Mouse (Mus musculus) MEL (cell line): ENCODE results near the gene Ext2. TPM values are rescaled to one million over a fixed set of nuclear protein-coding genes. Genes with fewer than 3 reads are reported as not detected.

Source experiments
- DNase-seq: peaks from one replicate; pipeline ENCODE4 v3.0.0; 2011; ENCODE audit warnings: low read depth, low spot score
- H3K27ac ChIP-seq: 2 replicates; pipeline ENCODE4 v1.5.1; 2012; ENCODE audit warnings: low read depth, mild to moderate bottlenecking, control low read depth, low read length, moderate library complexity; ENCODE audit not compliant: control insufficient read depth
- H3K27me3 ChIP-seq, 2 experiments: fragments of 150-350 bp in 1 of 2; sonication (generic) in 1 of 2; 2 replicates each; pipeline ENCODE4 v1.6.1; 2012; ENCODE audit warnings: low read length in 2 of 2, mild to moderate bottlenecking in 2 of 2, improper control_type of control experiment in 1 of 2, moderate library complexity in 1 of 2; ENCODE audit not compliant: insufficient read depth in 2 of 2, control insufficient read depth in 1 of 2
- H3K36me3 ChIP-seq, 2 experiments: 2 replicates each; pipeline ENCODE4 v1.6.1; 2012 to 2014; ENCODE audit warnings: low read length in 2 of 2, improper control_type of control experiment in 1 of 2, inconsistent platforms in 1 of 2, mild to moderate bottlenecking in 1 of 2; ENCODE audit not compliant: insufficient read depth in 2 of 2, control insufficient read depth in 1 of 2
- H3K4me1 ChIP-seq, 2 experiments: fragments of 150-350 bp in 1 of 2; sonication (generic) in 1 of 2; 2 replicates each; pipeline ENCODE4 v1.6.1; 2012; ENCODE audit warnings: low read length in 2 of 2, improper control_type of control experiment in 1 of 2, mild to moderate bottlenecking in 1 of 2; ENCODE audit not compliant: insufficient read depth in 2 of 2, control insufficient read depth in 1 of 2
- H3K4me3 ChIP-seq, 2 experiments: fragments of 150-350 bp in 1 of 2; sonication (generic) in 1 of 2; 2 replicates each; pipeline ENCODE4 v1.5.1; 2012; ENCODE audit warnings: low read depth in 2 of 2, low read length in 2 of 2, mild to moderate bottlenecking in 2 of 2, moderate library complexity in 2 of 2, control low read depth in 1 of 2, improper control_type of control experiment in 1 of 2; ENCODE audit not compliant: control insufficient read depth in 1 of 2, insufficient read depth in 1 of 2
- H3K79me2 ChIP-seq: 2 replicates; pipeline ENCODE4 v1.6.1; 2012; ENCODE audit warnings: mild to moderate bottlenecking, low read length, moderate library complexity; ENCODE audit not compliant: control insufficient read depth, poor library complexity, insufficient read depth
- H3K9ac ChIP-seq: 2 replicates; pipeline ENCODE4 v1.6.1; 2012; ENCODE audit warnings: low read depth, mild to moderate bottlenecking, control low read depth, low read length, moderate library complexity; ENCODE audit not compliant: control insufficient read depth, poor library complexity, severe bottlenecking
- H3K9me3 ChIP-seq: fragments of 150-350 bp; sonication (generic); replicated peaks from 2 replicates; pipeline ENCODE4 v1.6.1; 2012; ENCODE audit warnings: mild to moderate bottlenecking, low read length, improper control_type of control experiment, moderate library complexity; ENCODE audit not compliant: insufficient read depth
- BHLHE40 ChIP-seq: IDR thresholded peaks from 2 replicates; pipeline ENCODE4 v1.6.1; 2012; ENCODE audit warnings: low read depth, mild to moderate bottlenecking, inconsistent platforms, low read length, improper control_type of control experiment, borderline replicate concordance
- CHD1 ChIP-seq: IDR thresholded peaks from 2 replicates; pipeline ENCODE4 v1.6.1; 2012; ENCODE audit warnings: low read depth, mild to moderate bottlenecking, inconsistent platforms, low read length, improper control_type of control experiment
- CHD2 ChIP-seq: IDR thresholded peaks from 2 replicates; pipeline ENCODE4 v1.6.1; 2011; ENCODE audit warnings: low read length, improper control_type of control experiment
- CTCF ChIP-seq, 3 experiments: IDR thresholded peaks in 2 of 3; conservative IDR thresholded peaks in 1 of 3; 2 replicates each; pipeline ENCODE4 v1.5.1; 2011 to 2012; ENCODE audit warnings: low read length in 3 of 3, low read depth in 2 of 3, mild to moderate bottlenecking in 2 of 3, improper control_type of control experiment in 1 of 3, inconsistent platforms in 1 of 3, mixed read lengths in 1 of 3, moderate library complexity in 1 of 3; ENCODE audit not compliant: control insufficient read depth in 1 of 3, insufficient read depth in 1 of 3, poor library complexity in 1 of 3, severe bottlenecking in 1 of 3
- E2F4 ChIP-seq: IDR thresholded peaks from 2 replicates; pipeline ENCODE4 v1.6.1; 2011; ENCODE audit warnings: low read depth, low read length, improper control_type of control experiment, borderline replicate concordance
- ELF1 ChIP-seq: IDR thresholded peaks from 2 replicates; pipeline ENCODE4 v1.6.1; 2014; ENCODE audit warnings: low read depth, mild to moderate bottlenecking, inconsistent platforms, low read length, improper control_type of control experiment, moderate library complexity
- ETS1 ChIP-seq: IDR thresholded peaks from 2 replicates; pipeline ENCODE4 v1.6.1; 2012; ENCODE audit warnings: low read depth, mild to moderate bottlenecking, inconsistent platforms, low read length, improper control_type of control experiment, moderate library complexity
- GABPA ChIP-seq: IDR thresholded peaks from 2 replicates; pipeline ENCODE4 v1.6.1; 2012; ENCODE audit warnings: low read depth, mild to moderate bottlenecking, inconsistent platforms, low read length, improper control_type of control experiment, moderate library complexity
- HCFC1 ChIP-seq: IDR thresholded peaks from 2 replicates; pipeline ENCODE4 v1.6.1; 2012; ENCODE audit warnings: low read depth, mild to moderate bottlenecking, inconsistent platforms, low read length, improper control_type of control experiment, moderate library complexity
- KAT2A ChIP-seq: conservative IDR thresholded peaks from 2 replicates; pipeline ENCODE4 v1.6.1; 2012; ENCODE audit warnings: low read depth, low read length, improper control_type of control experiment, inconsistent platforms
- MAFK ChIP-seq: IDR thresholded peaks from 2 replicates; pipeline ENCODE4 v1.6.1; 2011; ENCODE audit warnings: low read depth, mild to moderate bottlenecking, low read length, improper control_type of control experiment, borderline replicate concordance
- MAX ChIP-seq: IDR thresholded peaks from 2 replicates; pipeline ENCODE4 v1.6.1; 2011; ENCODE audit warnings: low read length, improper control_type of control experiment
- MAZ ChIP-seq: IDR thresholded peaks from 2 replicates; pipeline ENCODE4 v1.6.1; 2012; ENCODE audit warnings: low read depth, mild to moderate bottlenecking, inconsistent platforms, low read length, improper control_type of control experiment
- MXI1 ChIP-seq: IDR thresholded peaks from 2 replicates; pipeline ENCODE4 v1.6.1; 2011; ENCODE audit warnings: mild to moderate bottlenecking, low read depth, low read length, improper control_type of control experiment
- NRF1 ChIP-seq: IDR thresholded peaks from 2 replicates; pipeline ENCODE4 v1.6.1; 2014; ENCODE audit warnings: low read depth, mild to moderate bottlenecking, inconsistent platforms, low read length, improper control_type of control experiment, moderate library complexity; ENCODE audit not compliant: poor library complexity, insufficient read depth, severe bottlenecking
- RCOR1 ChIP-seq: IDR thresholded peaks from 2 replicates; pipeline ENCODE4 v1.6.1; 2012; ENCODE audit warnings: low read depth, mild to moderate bottlenecking, inconsistent platforms, low read length, improper control_type of control experiment
- SIN3A ChIP-seq: IDR thresholded peaks from 2 replicates; pipeline ENCODE4 v1.6.1; 2012; ENCODE audit warnings: low read length, improper control_type of control experiment, inconsistent platforms
- SMC3 ChIP-seq: IDR thresholded peaks from 2 replicates; pipeline ENCODE4 v1.6.1; 2011; ENCODE audit warnings: low read depth, low read length, improper control_type of control experiment
- TAL1 ChIP-seq: IDR thresholded peaks from 2 replicates; pipeline ENCODE4 v1.6.1; 2012; ENCODE audit warnings: mild to moderate bottlenecking, inconsistent platforms, low read length, moderate library complexity, mixed read lengths
- TBP ChIP-seq: IDR thresholded peaks from 2 replicates; pipeline ENCODE4 v1.8.0; 2011; ENCODE audit warnings: low read depth, low read length, improper control_type of control experiment
- TCF12 ChIP-seq: IDR thresholded peaks from 2 replicates; pipeline ENCODE4 v1.6.1; 2014; ENCODE audit warnings: low read depth, mild to moderate bottlenecking, inconsistent platforms, low read length, improper control_type of control experiment, moderate library complexity
- USF1 ChIP-seq: IDR thresholded peaks from 2 replicates; pipeline ENCODE4 v1.6.1; 2014; ENCODE audit warnings: low read depth, mild to moderate bottlenecking, inconsistent platforms, low read length, improper control_type of control experiment, moderate library complexity
- USF2 ChIP-seq, 2 experiments: IDR thresholded peaks; 2 replicates each; pipeline ENCODE4 v1.6.1; 2011 to 2012; ENCODE audit warnings: improper control_type of control experiment in 2 of 2, low read length in 2 of 2, borderline replicate concordance in 1 of 2, inconsistent platforms in 1 of 2, low read depth in 1 of 2, mild to moderate bottlenecking in 1 of 2; ENCODE audit not compliant: insufficient read depth in 1 of 2
- polyA plus RNA-seq, 2 experiments: library from polyadenylated mRNA; stranded (reverse) in 1 of 2; unstranded in 1 of 2; fragments of >175 nt in 1 of 2; fragments of >200 nt in 1 of 2; gene quantifications; 2 replicates each; pipeline versions ENCODE4 v1.2.1 to v1.2.4; 2012; ENCODE audit warnings: low replicate concordance in 2 of 2, low read depth in 1 of 2; ENCODE audit not compliant: insufficient read length in 2 of 2, insufficient read depth in 1 of 2, missing spikeins in 1 of 2
- total RNA-seq: library from RNA; depleted of rRNA; stranded (reverse); fragments of 300-350 nt; gene quantifications from 2 replicates; pipeline ENCODE4 v1.2.3, GENCODE M21; 2012

Gene Ext2
- total and polyA plus RNA-seq, 3 experiments: 33.7 to 66.8 TPM; not detected in 1

DNA sequence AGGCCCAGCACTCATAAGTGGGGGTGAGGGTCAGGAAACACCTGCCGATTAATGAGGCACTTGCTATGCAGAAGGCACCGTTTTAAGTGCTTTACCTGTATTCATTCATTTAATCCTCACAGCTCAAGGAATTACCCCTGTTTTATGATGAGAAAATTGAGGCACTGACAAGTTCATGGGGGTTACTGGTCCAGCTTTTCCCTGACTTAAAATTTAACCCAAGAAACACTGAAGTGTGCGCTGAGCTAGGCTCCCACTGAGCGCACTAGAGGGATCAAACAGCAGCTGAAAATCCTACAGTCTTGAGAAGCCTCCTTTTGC is 49.6 kb downstream of the Ext2 start:
- H3K36me3 ChIP-seq: no peaks in the 10 kb centered on the region; a peak in 1 of 4 replicates
- no peak overlapping the region for H3K4me3 ChIP-seq
- no peaks in the 10 kb centered on the region for H3K27me3 ChIP-seq
- no peaks in the 10 kb centered on the region for H3K9me3 ChIP-seq
- H3K4me1 ChIP-seq: no peaks in the 10 kb centered on the region
- no peak overlapping the region for H3K27ac ChIP-seq
- H3K9ac ChIP-seq: no peak overlapping the region
- H3K79me2 ChIP-seq: no peaks in the 10 kb centered on the region
- TF ChIP-seq MAZ: no peak
- no peak for TF ChIP-seq USF2 (IDR thresholded peaks at IDR 0.05; ENCODE audit: borderline replicate concordance in 1 of 2, insufficient read depth in 1 of 2, low read depth in 1 of 2, low read length in 2 of 2)
- TF ChIP-seq MAFK: no peak
- TF ChIP-seq MAX: no peak
- TF ChIP-seq BHLHE40: no peak
- TF ChIP-seq CHD1: no peak
- no peak for TF ChIP-seq TBP
- no peak for TF ChIP-seq TCF12
- TF ChIP-seq GABPA: no peak
- TF ChIP-seq MXI1: no peak
- no peak for TF ChIP-seq KAT2A
- TF ChIP-seq USF1: no peak
- no peak for TF ChIP-seq E2F4
- no peak for TF ChIP-seq HCFC1
- TF ChIP-seq TAL1: no peak
- TF ChIP-seq SMC3: no peak
- DNase-seq: no peak

DNA sequence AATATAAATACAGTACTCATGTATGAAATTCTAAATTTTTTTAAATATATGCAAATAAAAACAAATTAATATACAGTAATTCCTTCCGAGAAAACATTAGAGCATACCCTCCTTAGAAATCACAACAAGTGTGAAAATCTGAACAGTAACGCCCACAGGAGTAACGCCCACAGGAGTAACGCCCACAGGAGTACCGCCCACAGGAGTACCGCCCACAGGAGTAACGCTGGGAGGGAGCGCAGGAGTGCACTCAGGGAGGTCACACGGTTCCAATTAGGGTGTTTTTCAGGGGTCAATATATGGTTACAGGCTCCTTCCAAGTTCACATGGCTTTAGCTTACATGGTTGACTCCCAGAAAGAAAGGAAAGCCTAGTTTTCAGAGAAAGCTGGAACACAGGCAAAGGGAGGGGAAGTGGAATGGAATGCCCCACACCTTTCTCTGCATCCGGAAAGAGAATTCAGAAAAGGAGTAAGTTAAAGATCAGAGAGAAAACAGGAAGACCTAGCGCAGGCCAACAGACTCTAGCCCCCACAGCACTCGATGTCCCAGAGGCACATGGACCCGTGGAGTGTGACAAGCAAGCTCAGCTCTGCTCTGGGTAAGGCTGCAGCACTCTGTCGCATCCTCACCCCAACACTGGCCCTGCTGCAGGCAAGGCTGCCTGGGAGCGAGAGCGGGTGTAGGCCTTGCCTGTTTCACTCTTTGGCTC is 50.2 kb downstream of the Ext2 start:
- Histone ChIP-seq H3K9me3 (no peaks in the 10 kb centered on the region), H3K79me2 (no peaks in the 10 kb centered on the region), H3K4me1 (no peaks in the 10 kb centered on the region), H3K9ac (no peak overlapping the region), H3K36me3 (no peaks in the 10 kb centered on the region; a peak in 1 of 4 replicates), H3K27me3 (no peaks in the 10 kb centered on the region), H3K27ac (no peak overlapping the region), H3K4me3 (no peak overlapping the region)
- no peak for TF ChIP-seq MXI1
- TF ChIP-seq SIN3A: no peak
- TF ChIP-seq SMC3: no peak
- no peak for TF ChIP-seq NRF1
- TF ChIP-seq MAZ: no peak
- no peak for TF ChIP-seq TBP
- no peak for TF ChIP-seq CTCF (IDR thresholded peaks at IDR 0.05 in 2 of 3, conservative IDR thresholded peaks at IDR 0.05 in 1 of 3; ENCODE audit: control insufficient read depth in 1 of 3, insufficient read depth in 1 of 3, low read depth in 2 of 3, low read length in 3 of 3, poor library complexity in 1 of 3, severe bottlenecking in 1 of 3)
- no peak for TF ChIP-seq ETS1
- TF ChIP-seq CHD2: no peak
- no peak for TF ChIP-seq TCF12
- no peak for TF ChIP-seq KAT2A
- TF ChIP-seq GABPA: no peak
- TF ChIP-seq ELF1: no peak
- no peak for TF ChIP-seq RCOR1
- no peak for DNase-seq
